Mouse (Mus musculus) brain, embryonic 14.5 days (tissue): Measurements from ENCODE around the gene Cdc6. TPM values are rescaled to one million over a fixed set of nuclear protein-coding genes. Genes with fewer than 3 reads are reported as not detected.
"Not testable (repeated sequence)": the region's sequence is repeated elsewhere in the genome, so short reads cannot be mapped to it uniquely, and the experiment has no call there.

Source experiments
- DNase-seq: peaks from one replicate; pipeline ENCODE4 v3.0.0-alpha.2; 2011; ENCODE audit warnings: low read depth
- CTCF ChIP-seq: fragments of 200-500 bp; IDR thresholded peaks from 2 replicates; pipeline ENCODE4 v1.5.1; 2012; ENCODE audit warnings: inconsistent platforms, mild to moderate bottlenecking, moderate library complexity, borderline replicate concordance; ENCODE audit not compliant: insufficient read depth, insufficient read length; ENCODE audit errors: extremely low read depth
- POLR2A ChIP-seq: fragments of 200-500 bp; IDR thresholded peaks from 2 replicates; pipeline ENCODE4 v1.6.1; 2012; ENCODE audit warnings: mild to moderate bottlenecking, inconsistent platforms, borderline replicate concordance; ENCODE audit not compliant: poor library complexity, insufficient read depth, insufficient read length, severe bottlenecking; ENCODE audit errors: extremely low read depth
- polyA plus RNA-seq: library from polyadenylated mRNA; depleted of rRNA; stranded (reverse); fragments of >200 nt; gene quantifications from 2 replicates; pipeline ENCODE4 v1.2.3, GENCODE M21; 2012

Cdc6 gene
- polyA plus RNA-seq, 1 experiment = 4.5 TPM

DNA sequence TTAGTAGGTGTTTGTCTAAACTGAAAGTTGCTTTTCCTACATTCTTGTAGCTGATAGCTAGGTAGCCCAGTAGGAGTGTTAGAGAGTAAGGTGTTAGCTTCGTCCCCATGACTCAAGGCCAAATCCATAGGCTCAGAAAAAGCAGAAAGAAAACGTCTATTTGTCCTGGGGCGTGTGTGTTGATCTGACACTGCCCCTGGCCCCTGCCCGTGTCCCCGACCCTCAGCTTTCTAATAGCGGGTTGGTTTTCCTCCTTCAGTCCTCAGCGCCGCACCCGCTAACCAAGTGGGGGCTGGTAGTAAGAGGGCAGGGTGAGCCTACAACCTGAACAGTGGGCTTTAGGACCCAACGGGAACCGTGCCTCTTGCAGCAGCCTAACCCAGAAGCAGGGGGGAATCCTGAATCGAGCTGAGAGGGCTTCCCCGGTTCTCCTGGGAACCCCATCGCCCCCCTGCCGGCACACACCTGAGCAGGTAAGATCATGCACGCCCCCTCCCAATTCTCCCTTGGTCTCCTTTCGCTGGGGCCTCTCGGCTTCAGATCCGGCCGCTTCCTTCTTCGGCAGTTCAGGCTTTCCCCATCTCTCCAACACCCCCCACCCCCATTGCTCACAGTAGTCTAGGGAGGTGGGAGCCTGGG, 20.0 kb downstream of the Cdc6 start, which contains the start of gene Rara:
Gene Rara, plus strand, starts transcription at position 381 of the 639 bp plus-strand sequence.
- TF ChIP-seq CTCF (no peak), POLR2A (no peak)
- peak; percentile 85 for DNase-seq

DNA sequence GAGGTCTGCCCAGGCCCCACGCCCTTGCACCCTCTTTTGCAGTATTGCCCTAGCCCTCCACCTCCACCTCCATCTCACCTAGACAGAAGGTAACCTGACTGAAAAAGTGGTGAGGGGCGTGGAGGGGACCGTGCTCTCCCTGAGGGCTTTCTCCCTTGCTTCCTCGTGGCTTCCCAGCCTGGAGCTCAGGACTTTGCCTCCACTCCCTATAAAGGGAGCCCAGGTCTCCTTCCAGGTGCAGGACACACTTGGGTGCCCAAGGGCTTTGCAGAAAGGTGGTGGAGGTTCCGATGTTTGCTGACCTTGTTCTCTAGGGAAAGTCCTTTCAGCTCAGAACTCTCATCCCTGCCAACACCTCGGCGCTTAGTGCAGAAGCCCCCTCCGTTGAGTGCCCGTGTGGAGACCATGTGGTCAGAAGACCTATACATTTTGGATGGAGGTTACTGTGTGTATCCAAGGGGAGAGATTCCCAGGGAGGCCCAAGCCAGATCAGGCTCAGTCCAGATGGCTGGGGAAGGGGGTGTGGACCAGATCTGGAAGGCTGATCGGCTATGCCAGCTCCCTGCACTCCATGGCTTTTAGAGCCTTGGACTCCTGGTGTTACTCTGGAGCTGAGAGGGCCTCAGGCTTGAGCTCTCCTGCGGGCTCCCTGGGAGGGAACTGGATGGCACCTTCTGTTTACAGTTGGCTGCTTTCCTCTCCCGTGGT, 20.7 kb downstream of the Cdc6 start:
- DNase-seq = no peak

DNA sequence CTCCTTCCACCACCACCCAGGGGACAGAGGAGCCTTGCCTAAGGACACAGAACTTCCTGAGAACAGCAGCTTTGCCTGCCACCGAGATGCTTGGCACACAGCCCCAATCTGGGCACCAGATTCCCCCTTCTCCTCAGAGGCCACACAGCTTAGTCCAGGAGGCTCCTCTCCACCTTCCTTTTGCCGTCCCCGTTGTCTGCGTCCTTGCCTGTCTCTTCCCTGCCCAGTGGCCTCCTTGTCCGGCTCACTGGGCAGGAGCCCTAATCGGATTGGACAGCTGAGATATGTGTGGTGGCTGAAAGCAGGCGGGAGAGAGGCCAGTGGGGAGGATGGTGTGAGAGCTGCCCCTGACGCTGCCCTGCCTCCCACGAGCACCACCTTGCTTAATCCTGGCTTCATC, 21.9 kb downstream of the Cdc6 start:
- DNase-seq = peak; percentile 55
- TF ChIP-seq POLR2A (no peak), CTCF (no peak)

More for the DNA sequence above, 20.7 kb downstream of the Cdc6 start:
- TF ChIP-seq POLR2A (no peak), CTCF (no peak)

DNA sequence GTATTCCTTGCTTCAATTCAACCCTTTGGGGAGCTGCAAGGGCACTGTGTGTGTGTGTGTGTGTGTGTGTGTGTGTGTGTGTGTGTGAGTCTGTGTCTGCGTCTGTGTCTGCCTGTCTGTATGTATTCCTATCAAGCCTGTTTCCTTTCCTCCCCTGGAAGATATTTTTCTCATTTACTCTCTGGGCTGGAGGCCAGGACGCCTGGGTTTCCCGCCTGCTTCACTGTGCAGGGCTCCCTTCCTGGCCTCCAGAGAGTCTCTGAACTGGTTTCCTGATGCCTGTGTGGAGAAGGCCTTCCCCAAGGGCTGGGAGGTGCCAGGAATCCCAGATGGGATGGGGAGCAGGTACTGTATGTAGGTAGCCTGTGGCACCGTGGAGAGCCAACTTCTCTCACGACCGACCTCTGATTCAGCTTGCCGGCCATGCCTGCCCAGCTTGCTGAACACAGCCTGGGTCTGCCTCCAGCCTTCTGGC, 22.6 kb downstream of the Cdc6 start:
- peak; percentile 38 for DNase-seq
- TF ChIP-seq POLR2A = no peak
- no peak for TF ChIP-seq CTCF

DNA sequence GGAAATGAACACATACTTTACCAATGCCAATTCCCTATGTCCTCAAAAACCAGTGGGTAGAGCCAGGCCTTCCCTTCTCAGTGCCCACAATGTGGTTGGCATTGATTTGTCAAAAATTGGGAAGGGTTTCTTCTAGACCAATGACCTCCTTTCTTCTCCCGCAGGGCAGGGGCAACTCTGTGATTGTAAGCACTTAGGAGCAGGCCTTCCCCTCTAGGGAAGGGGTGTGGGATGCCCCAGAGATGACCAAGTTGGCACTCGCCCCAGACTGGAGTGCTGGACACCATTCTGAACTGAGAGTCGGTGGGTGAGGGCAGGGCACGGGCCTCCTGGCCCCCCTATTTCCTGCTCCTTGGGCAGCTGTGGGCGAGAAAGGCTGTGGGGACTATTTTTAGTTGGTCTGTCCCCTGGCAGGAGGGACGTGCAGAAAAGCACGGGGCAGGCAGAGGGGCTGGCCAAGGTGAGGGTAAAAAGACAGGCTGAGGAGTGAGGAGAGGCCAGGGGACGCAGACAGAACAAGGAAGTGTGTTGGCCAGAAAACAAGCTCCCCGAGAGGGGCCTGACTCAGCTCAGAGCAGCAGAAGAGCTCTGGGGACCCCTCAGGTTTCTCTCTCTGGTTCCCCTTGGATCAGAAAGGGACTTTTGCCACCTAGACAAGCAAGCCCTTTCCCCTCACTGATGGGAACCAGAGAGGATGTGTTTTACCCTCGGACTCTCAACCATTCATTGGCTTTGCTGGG, 23.3 kb downstream of the Cdc6 start:
- DNase-seq = no peak
- TF ChIP-seq POLR2A = no peak
- TF ChIP-seq CTCF = no peak

DNA sequence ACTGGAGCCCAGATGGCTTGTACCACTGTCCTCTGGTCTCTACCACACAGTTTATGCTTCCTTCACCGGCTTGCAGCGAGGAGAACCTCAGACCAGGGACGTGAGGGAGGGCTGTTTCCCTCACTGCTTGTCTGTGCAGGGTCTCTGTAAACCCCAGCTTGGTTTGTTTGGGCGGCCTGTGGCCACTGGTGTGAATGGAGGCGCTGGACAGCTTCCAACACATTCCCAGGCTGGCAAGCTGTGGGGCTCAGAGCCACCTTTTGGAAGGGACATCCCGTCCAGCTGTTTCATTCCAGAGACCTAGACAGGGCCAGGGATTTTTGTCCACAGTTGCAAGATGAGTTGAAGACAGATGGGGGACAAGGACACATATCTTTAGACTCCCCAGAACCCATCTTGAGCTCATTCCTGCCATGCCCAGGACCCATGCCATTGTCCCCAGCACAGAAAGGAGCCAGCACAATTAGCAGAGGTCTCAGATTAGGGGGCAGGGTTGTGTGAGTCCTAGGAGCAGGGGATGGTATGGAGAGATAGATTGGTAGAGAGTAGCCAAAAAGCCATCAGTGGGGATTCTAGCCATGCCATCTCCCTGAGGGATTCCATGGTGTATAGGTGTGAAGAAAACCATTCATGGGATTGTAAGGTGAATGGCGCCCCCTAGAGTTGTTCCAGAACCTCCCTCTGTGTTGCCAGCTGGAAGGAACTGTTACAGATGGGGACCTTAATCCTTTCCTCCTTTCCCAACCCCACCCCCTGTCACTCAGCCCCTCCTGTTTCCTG, 24.1 kb downstream of the Cdc6 start:
- TF ChIP-seq POLR2A (no peak), CTCF (no peak)
- DNase-seq = peak; percentile 82

DNA sequence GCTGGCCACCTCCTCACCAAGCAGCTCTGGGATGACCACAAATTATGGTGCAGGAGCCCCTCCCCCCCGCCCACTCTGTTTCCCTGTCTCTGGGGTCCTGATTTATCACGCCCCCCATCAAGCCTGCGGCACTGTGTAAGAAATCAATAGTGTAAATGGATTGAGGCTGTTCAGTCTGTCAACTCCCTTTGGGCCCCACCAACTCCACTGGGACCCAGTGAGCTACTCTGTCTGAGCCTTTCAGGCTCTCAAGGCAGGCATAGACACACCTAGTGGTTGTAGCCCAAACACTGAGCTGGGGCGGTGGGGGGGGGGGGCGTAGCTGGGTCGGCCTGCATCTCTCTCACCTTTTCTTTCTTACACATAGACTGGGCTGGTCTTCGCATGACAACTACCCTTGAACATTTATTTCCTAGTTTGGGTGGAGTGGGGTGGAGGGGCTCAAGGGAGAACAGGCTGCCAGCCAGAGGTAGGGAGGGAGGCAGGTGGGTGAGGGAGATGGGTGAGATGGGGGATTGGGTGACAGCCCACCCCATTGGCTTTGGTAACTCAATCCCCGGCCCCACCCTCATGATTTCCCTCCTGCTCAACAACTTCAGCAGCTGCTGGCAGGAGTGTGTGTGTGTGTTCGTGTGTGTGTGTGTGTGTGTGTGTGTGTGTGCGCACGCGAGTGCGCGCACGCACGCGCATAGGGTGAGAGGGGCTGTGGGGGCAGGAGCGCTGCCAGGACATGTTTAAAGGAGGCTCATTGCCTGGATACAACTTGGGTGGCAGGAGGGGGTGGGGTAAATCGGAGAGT, 24.9 kb downstream of the Cdc6 start:
- TF ChIP-seq POLR2A (no peak), CTCF (no peak)
- peak; percentile 52 for DNase-seq

DNA sequence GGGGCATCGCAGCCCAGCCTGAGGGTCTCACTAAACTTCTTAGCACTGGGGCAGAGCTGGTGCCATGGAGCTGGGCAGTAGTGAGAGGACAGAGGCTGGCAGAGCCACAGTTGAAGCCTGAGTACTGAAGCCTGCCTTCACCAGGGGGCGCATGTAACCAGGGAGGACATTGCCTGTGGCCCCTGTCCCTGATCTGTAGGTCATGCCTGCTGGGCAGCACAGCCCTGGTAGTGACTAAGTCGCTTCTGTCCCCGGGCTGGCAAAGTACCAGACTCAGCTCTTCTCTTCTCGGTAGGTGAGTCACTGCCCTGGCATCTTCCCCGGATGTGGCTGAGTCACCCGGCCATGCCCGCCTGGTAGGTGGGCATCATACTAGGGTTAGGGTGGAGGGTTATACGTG, 25.6 kb downstream of the Cdc6 start:
- peak; percentile 43 for DNase-seq
- TF ChIP-seq CTCF (peak; percentile 41; the same call in 1 of the 2 replicates), POLR2A (no peak)

DNA sequence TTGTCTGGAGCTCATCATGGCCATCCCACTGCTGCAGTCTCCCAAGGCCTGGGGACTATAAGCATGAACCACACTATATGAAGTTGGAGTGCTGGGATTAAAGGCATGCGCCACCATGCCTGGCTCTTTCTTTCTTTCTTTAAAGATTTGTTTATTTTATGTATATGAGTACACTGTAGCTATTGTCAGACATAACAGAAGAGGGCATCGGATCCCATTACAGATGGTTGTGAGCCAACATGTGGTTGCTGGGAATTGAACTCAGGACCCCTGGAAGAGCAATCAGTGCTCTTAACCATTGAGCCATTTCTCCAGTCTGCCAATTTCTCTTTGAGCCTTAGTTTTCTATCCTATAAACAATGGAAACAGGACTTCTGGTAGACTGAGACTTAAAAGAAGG, 26.2 kb downstream of the Cdc6 start:
- DNase-seq = not testable (repeated sequence)

DNA sequence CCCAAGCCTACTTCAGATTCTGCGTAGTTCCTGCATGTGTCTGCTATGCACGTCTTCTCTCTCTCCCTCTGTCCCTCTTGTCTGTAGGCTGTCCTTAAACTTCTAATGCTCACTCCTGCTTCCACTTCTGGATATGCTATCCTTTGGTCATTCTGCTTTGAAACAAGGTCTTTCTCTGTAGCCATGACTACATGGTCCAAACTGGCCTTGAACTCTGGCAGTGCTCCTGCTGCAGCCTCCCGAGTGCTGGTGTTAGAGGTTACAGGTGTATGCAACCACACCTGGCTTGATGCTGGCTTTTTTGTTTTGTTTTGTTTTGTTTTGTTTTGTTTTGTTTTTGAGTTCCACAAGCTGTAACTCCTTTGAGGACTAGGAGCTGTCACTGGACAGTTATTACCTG, 26.8 kb downstream of the Cdc6 start:
- DNase-seq = no peak
- TF ChIP-seq CTCF (no peak), POLR2A (no peak)

DNA sequence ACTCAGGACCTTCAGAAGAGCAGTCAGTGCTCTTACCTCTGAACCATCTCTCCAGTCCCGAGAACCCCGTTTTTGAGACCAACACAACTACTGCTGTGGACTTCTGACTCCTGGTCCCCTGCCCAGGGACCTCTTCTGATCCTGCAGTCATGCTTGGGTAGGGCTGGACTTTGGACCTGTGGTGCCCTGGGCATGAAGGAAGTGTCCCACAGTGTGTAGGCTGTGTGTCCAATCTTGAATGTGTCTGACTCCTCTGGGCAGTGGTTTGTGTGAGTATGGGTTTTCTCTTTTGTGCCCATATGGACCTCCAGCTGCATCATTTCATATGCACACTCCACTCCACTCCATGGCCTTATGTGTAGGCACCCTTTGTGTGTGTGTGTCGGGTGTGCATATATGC, 27.5 kb downstream of the Cdc6 start:
- TF ChIP-seq POLR2A (no peak), CTCF (no peak)
- no peak for DNase-seq
